Mouse (Mus musculus): ENCODE results near the gene Cldn15.

DNA sequence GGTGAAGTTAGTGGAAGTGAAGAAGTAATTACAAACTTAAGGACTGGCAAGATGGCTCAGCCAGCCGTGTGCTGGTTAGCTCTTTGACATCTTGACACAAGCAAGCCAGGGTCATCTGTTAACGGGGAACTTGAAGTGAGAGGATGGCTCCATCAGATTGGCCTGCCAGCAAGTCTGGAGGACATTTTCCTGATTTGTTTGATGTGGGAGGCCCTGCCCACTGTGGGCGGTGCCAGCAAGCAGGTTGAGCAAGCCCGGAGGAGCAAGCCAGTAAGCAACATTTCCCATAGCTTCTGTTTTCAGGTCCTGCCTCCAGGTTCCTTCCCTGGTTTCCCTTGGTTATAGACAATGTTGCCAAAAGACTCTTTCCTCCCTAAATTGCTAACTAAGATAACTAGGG is 10.8 kb upstream of the Cldn15 start:
- no peak for TF ChIP-seq ZNF384 (IDR thresholded peaks at IDR 0.05; ENCODE audit: low read depth, low read length)
- TF ChIP-seq CTCF (IDR thresholded peaks at IDR 0.05 in 2 of 3, conservative IDR thresholded peaks at IDR 0.05 in 1 of 3; ENCODE audit: control insufficient read depth in 1 of 3, insufficient read depth in 1 of 3, low read depth in 2 of 3, low read length in 3 of 3, poor library complexity in 1 of 3, severe bottlenecking in 1 of 3): no peak
- no peak for TF ChIP-seq POLR2A (IDR thresholded peaks at IDR 0.05; ENCODE audit: control insufficient read depth in 1 of 2, insufficient read depth in 1 of 2, low read depth in 1 of 2, low read length in 2 of 2, poor library complexity in 1 of 2)
- TF ChIP-seq CHD2 (IDR thresholded peaks at IDR 0.05; ENCODE audit: low read length): no peak
- TF ChIP-seq GATA1 (IDR thresholded peaks at IDR 0.05; ENCODE audit: low read depth, low read length): no peak
- TF ChIP-seq ZC3H11A (IDR thresholded peaks at IDR 0.05; ENCODE audit: low read depth, low read length): no peak
- TF ChIP-seq JUND (IDR thresholded peaks at IDR 0.05; ENCODE audit: low read depth, low read length): no peak
- no peak for TF ChIP-seq SMC3 (IDR thresholded peaks at IDR 0.05; ENCODE audit: low read depth, low read length)
- TF ChIP-seq RAD21 (IDR thresholded peaks at IDR 0.05; ENCODE audit: low read depth, low read length): no peak
- TF ChIP-seq USF2 (IDR thresholded peaks at IDR 0.05; ENCODE audit: borderline replicate concordance in 1 of 2, insufficient read depth in 1 of 2, low read depth in 1 of 2, low read length in 2 of 2): no peak
- TF ChIP-seq MYB (IDR thresholded peaks at IDR 0.05; ENCODE audit: low read depth, low read length): no peak
- no peak for TF ChIP-seq GABPA (IDR thresholded peaks at IDR 0.05; ENCODE audit: low read depth, low read length)

All from MEL (cell line).